Comparison of ENCODE assay signal across 11 mouse cellular contexts in the genomic region with DNA sequence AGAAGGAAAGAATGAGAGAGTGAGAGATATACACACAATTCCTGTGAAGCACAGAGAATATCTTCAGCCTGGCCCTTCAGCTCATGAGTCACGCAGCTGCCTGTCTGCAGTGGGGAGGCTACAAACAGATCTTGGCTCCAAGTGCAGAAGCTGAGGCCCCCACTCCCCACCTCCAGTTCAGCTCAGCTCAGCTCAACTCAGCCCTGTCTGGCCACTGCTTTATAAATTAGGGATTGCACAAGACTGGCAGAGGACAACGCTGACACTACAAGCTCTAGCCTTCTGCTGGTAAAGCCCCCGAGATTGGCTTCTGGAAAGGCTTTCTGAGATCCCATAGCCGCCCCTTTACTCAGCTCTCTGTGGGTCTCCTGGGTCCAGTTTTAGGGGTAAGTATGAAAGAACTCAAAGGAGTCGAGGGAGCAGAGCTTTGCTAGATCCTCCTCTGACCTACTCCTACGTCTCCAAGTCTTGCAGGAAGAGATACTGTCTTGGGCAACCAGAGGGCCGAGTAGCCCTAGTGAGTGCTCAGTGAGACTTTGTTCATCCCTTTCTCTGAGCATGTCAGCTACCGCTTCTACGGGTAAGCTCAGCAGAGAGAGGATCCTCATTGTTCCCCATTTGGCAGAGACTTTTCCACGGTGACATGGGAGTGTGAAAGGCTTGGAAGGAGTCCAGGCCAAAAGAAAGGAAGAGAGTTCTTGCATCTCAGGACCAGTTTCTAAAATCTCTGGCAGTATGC. TPM values are rescaled to one million over a fixed set of nuclear protein-coding genes. Genes with fewer than 3 reads are reported as not detected.
DNase-seq lines count a peak whose midpoint lies in the region; ATAC-seq and TF ChIP-seq lines count a peak whose summit lies in the region.
"Had no signal": no experiment of that assay in that cellular context is flagged by ENCODE, and none has a peak within 500 bp of the region (broad histone marks: within the 10 kb centered on the region; RNA-seq: fewer than 3 reads in every experiment).

No protein-coding gene starts in this region.

- peaks cover 6% of the 10 kb centered on the region; the same call in 1 of the 2 replicates for H3K4me1 ChIP-seq in intestine, embryonic 16.5 days (ENCODE audit: control insufficient read depth, insufficient read depth, low read length)
- H3K4me1 ChIP-seq in intestine, embryonic 15.5 days (replicated peaks) = no peaks in the 10 kb centered on the region; the same call in 1 of the 2 replicates
- H3K4me1 ChIP-seq in limb, embryonic 14.5 days (ENCODE audit: control insufficient read depth, insufficient read depth, low read length) = no peaks in the 10 kb centered on the region

- H3K27me3 ChIP-seq in intestine, embryonic 16.5 days (replicated peaks; ENCODE audit: control insufficient read depth, insufficient read depth, low read length) = no peaks in the 10 kb centered on the region
- no peaks in the 10 kb centered on the region for H3K27me3 ChIP-seq in intestine, embryonic 15.5 days (replicated peaks)
- no peaks in the 10 kb centered on the region for H3K27me3 ChIP-seq in limb, embryonic 14.5 days (ENCODE audit: control insufficient read depth, insufficient read depth, low read length)

- ATAC-seq in intestine, embryonic 16.5 days = no peak; the same call in 1 of the 2 replicates
- no peak for ATAC-seq in intestine, embryonic 15.5 days
- no peak for ATAC-seq in limb, embryonic 14.5 days (ENCODE audit: low FRiP score, low read depth)

- peaks cover 25% of the 10 kb centered on the region for H3K36me3 ChIP-seq in intestine, embryonic 16.5 days (ENCODE audit: control insufficient read depth, insufficient read depth, low read length)
- peaks cover 29% of the 10 kb centered on the region for H3K36me3 ChIP-seq in intestine, embryonic 15.5 days
- H3K36me3 ChIP-seq in limb, embryonic 14.5 days (ENCODE audit: control insufficient read depth, insufficient read depth, low read length) = peaks cover 60% of the 10 kb centered on the region

- 0 out of 2 replicates have a peak overlapping the region, but pooled peaks have one; percentile 3 for H3K9ac ChIP-seq in intestine, embryonic 16.5 days (ENCODE audit: low read depth, low read length)
- H3K9ac ChIP-seq in intestine, embryonic 15.5 days = no peak overlapping the region
- no peak overlapping the region for H3K9ac ChIP-seq in limb, embryonic 14.5 days (ENCODE audit: low read depth, low read length, severe bottlenecking)

- no peak overlapping the region for H3K4me2 ChIP-seq in intestine, embryonic 16.5 days (ENCODE audit: low read depth, low read length)
- no peak overlapping the region for H3K4me2 ChIP-seq in intestine, embryonic 15.5 days (replicated peaks)
- no peak overlapping the region for H3K4me2 ChIP-seq in limb, embryonic 14.5 days (replicated peaks; ENCODE audit: low read depth, low read length, severe bottlenecking)

- no peak overlapping the region for H3K4me3 ChIP-seq in intestine, embryonic 16.5 days (ENCODE audit: low read length)
- H3K4me3 ChIP-seq in intestine, embryonic 15.5 days (replicated peaks) = no peak overlapping the region
- no peak overlapping the region for H3K4me3 ChIP-seq in limb, embryonic 14.5 days (replicated peaks; ENCODE audit: low read length)

- no peak for TF ChIP-seq POLR2A in limb, embryonic 14.5 days (IDR thresholded peaks at IDR 0.05; ENCODE audit: borderline replicate concordance, extremely low read depth, insufficient read depth, insufficient read length)

- peak overlapping the region; percentile 19; the same call in 1 of the 2 replicates for H3K27ac ChIP-seq in intestine, embryonic 16.5 days (ENCODE audit: low read length)
- no peak overlapping the region for H3K27ac ChIP-seq in intestine, embryonic 15.5 days
- peak overlapping the region; percentile 28; the same call in 1 of the 2 replicates for H3K27ac ChIP-seq in limb, embryonic 14.5 days (replicated peaks; ENCODE audit: low read depth, low read length)

- no peaks in the 10 kb centered on the region for H3K9me3 ChIP-seq in intestine, embryonic 16.5 days (ENCODE audit: control insufficient read depth, low read length)
- no peaks in the 10 kb centered on the region for H3K9me3 ChIP-seq in intestine, embryonic 15.5 days
- H3K9me3 ChIP-seq in limb, embryonic 14.5 days (ENCODE audit: control insufficient read depth, low read length) = no peaks in the 10 kb centered on the region

- peak; percentile 83 for DNase-seq in NIH3T3 (ENCODE audit: low read depth)
- peak; percentile 66 for DNase-seq in gastrocnemius, postnatal 25 days
- no peak for DNase-seq in limb, embryonic 14.5 days (ENCODE audit: low spot score)
- DNase-seq in kidney, adult 9 months = no peak
- DNase-seq in cerebellum, adult 9-11 months = no peak
- no peak for DNase-seq in liver
- DNase-seq: cerebellum, postnatal 36 days; spleen, adult 18-20 months had no signal

- 78% methylated on average over 10 of the region's 10 CpGs for WGBS in intestine, embryonic 16.5 days
- WGBS in intestine, embryonic 15.5 days = 78% methylated on average over 10 of the region's 10 CpGs
- WGBS in limb, embryonic 14.5 days = 86% methylated on average over 10 of the region's 10 CpGs

RNA-seq across cellular contexts. Expression of gene Rpl27a, which starts 26.5 kb away (rescaled TPM):
- 115 and 131 TPM in 2 replicates for polyA plus RNA-seq in intestine, embryonic 16.5 days (2015; fragmentation: Nextera tagmentation; extraction: Ambion mirVana)
- 138 and 145 TPM in 2 replicates for polyA plus RNA-seq in intestine, embryonic 15.5 days (2015; fragmentation: Nextera tagmentation; extraction: Ambion mirVana)
- 10 to 100 TPM; 58.5 to 72.2 TPM for total RNA-seq in gastrocnemius, postnatal 25 days (2021)
- polyA plus RNA-seq in limb, embryonic 14.5 days (2012; rRNA removed) = 705 and 923 TPM in 2 replicates
- 161 and 165 TPM in 2 replicates for polyA plus RNA-seq in limb, embryonic 14.5 days (2014; fragmentation: Nextera tagmentation; extraction: Ambion mirVana)

RNA-seq across cellular contexts. Expression of gene Trim66, which starts 37.5 kb away (rescaled TPM):
- 0.01 TPM in 1 of 2 replicates, not detected in the other for polyA plus RNA-seq in intestine, embryonic 16.5 days (2015; fragmentation: Nextera tagmentation; extraction: Ambion mirVana)
- 0.01 TPM in 2 replicates for polyA plus RNA-seq in intestine, embryonic 15.5 days (2015; fragmentation: Nextera tagmentation; extraction: Ambion mirVana)
- total RNA-seq in gastrocnemius, postnatal 25 days (2021) = under 1 TPM; 0.13 TPM
- 0.11 and 0.13 TPM in 2 replicates for polyA plus RNA-seq in limb, embryonic 14.5 days (2012; rRNA removed)
- polyA plus RNA-seq in limb, embryonic 14.5 days (2014; fragmentation: Nextera tagmentation; extraction: Ambion mirVana) = 0.04 TPM in 2 replicates
- total RNA-seq: MEL had no signal

Comparison
In these comparisons a context has a peak if more than half of its experiments do, and no peak if none do; other contexts are left out.
1. DNase-seq: peak in NIH3T3 (single experiment) and gastrocnemius, postnatal 25 days (single experiment); none in limb, embryonic 14.5 days (single experiment), kidney, adult 9 months (single experiment), cerebellum, adult 9-11 months (single experiment) and liver (single experiment).